Mouse (Mus musculus) megakaryocyte, embryonic 14.5 days (primary cell): ENCODE measurements around the gene 6430550D23Rik. TPM values are rescaled to one million over a fixed set of nuclear protein-coding genes. Genes with fewer than 3 reads are reported as not detected.

Experiments
- H3K27me3 ChIP-seq: replicated peaks from 2 replicates; pipeline ENCODE3; 2012; ENCODE audit warnings: inconsistent platforms
- H3K36me3 ChIP-seq: replicated peaks from 2 replicates; pipeline ENCODE3; 2012; ENCODE audit warnings: low read length, inconsistent platforms, mixed read lengths
- H3K4me1 ChIP-seq: 2 replicates; pipeline ENCODE4 v1.6.1; 2012; ENCODE audit warnings: inconsistent platforms
- H3K4me3 ChIP-seq: replicated peaks from 2 replicates; pipeline ENCODE3; 2012; ENCODE audit warnings: moderate library complexity, mild to moderate bottlenecking, inconsistent platforms
- H3K9me3 ChIP-seq: 2 replicates; pipeline ENCODE4 v1.6.1; 2012; ENCODE audit warnings: inconsistent platforms
- FLI1 ChIP-seq: IDR thresholded peaks from 2 replicates; pipeline ENCODE4 v1.6.1; 2012; ENCODE audit warnings: low read length, inconsistent platforms, mixed read lengths
- GATA1 ChIP-seq: IDR thresholded peaks from 3 replicates; pipeline ENCODE4 v1.6.1; 2012; ENCODE audit warnings: mixed read lengths, low read length, inconsistent platforms, borderline replicate concordance
- polyA plus RNA-seq: library from polyadenylated mRNA; stranded (reverse); fragments of >175 nt; gene quantifications from 2 replicates; pipeline ENCODE4 v1.2.3, GENCODE M21; 2012; ENCODE audit warnings: low replicate concordance; ENCODE audit not compliant: insufficient read depth

6430550D23Rik gene
- not detected in 2 replicates for polyA plus RNA-seq

DNA sequence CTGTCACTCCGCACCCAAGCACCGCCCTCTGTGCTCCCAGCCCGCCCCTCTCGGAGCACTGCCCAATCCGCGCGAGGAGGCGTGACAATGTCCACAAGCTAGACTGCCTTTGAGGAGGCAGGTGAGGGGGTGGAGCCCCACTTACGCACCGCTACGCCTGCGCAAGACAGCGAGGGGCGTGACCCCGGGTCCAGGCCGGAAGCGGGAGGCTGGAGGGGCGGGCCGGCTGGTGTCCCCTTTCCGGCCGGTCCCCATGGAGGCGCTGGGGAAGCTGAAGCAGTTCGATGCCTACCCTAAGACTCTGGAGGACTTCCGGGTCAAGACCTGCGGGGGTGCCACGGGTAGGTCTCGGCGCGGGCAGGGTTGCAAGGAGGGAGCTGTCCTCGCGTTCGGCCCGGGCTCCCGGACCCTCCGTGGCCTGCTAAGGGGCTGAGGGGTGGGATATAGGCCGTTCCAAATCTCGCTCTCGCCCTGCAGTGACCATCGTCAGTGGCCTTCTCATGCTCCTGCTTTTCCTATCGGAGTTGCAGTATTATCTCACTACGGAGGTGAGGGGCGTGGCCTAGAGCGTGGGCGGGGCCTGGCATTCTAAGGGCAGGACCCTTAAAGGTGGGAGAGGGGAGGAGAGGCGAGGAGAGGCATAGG, at the start of gene 6430550D23Rik, which contains the start of gene Ergic3:
Gene 6430550D23Rik, minus strand, starts transcription at position 90 of the 645 bp plus-strand sequence.
Gene Ergic3, plus strand, starts transcription at position 158 of the 645 bp plus-strand sequence.
- H3K4me3 ChIP-seq = peak within 1 kb of the TSS; percentile 98
- peaks cover 46% of the 10 kb centered on the region for H3K36me3 ChIP-seq
- peaks cover 21% of the 10 kb centered on the region for H3K4me1 ChIP-seq
- TF ChIP-seq GATA1 (no peak), FLI1 (0 out of 2 replicates have a peak, but pooled peaks have one; percentile 43)
- no peaks in the 10 kb centered on the region for H3K27me3 ChIP-seq
- peaks cover 3% of the 10 kb centered on the region for H3K9me3 ChIP-seq

DNA sequence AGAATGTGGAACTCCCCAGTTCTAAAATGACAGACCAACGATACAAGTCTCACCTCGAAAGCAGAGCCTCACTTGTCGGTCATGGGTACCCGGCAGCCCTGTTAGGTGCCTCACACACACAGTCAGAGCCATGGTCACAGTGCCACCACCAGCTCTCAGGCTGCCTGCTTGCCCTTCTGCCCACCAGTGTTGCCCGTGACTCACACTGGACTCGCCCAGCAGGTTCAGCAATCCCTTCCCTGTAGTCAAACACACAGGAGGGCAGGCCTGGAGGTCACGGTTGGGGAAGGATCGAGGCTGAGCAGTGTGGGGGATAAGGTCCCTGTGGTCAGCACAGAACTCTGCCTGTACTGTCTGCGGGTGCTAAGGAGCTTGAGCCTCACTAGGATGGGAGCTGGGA, 45.0 kb upstream of the 6430550D23Rik start, which contains the start of gene Fer1l4:
Gene Fer1l4, minus strand, starts transcription at position 132 of the 400 bp plus-strand sequence.
- no peak for TF ChIP-seq GATA1
- no peak for TF ChIP-seq FLI1
- Histone ChIP-seq H3K4me3 (peak within 1 kb of the TSS; percentile 42), H3K36me3 (no peaks in the 10 kb centered on the region), H3K9me3 (peaks cover 18% of the 10 kb centered on the region), H3K27me3 (peaks cover 58% of the 10 kb centered on the region), H3K4me1 (peaks cover 7% of the 10 kb centered on the region)

DNA sequence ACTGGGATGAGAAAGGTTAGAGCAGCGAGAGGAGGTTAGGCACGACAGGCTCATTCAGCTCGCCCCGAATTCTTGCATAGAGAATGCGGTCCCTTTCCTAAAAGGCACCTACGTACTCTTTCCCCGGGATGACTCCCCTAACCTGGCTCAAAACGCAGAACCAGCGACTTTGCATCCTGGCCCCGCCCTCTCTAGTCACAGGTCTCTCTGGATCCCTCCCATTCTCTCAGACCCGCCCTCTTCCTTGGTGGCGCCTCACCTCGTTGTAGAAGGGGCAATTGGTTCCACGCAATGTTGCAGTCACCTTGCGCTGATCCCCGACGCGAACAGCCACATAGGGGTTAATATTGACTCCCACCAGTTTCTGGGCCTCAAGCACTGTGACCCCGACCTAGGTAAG, 40.2 kb upstream of the 6430550D23Rik start:
- Histone ChIP-seq H3K4me3 (peak overlapping the region; percentile 23), H3K36me3 (no peaks in the 10 kb centered on the region), H3K9me3 (peaks cover 2% of the 10 kb centered on the region; the same call in 1 of the 2 replicates), H3K27me3 (peaks cover 86% of the 10 kb centered on the region), H3K4me1 (peaks cover 8% of the 10 kb centered on the region)
- TF ChIP-seq FLI1 (no peak), GATA1 (no peak)

DNA sequence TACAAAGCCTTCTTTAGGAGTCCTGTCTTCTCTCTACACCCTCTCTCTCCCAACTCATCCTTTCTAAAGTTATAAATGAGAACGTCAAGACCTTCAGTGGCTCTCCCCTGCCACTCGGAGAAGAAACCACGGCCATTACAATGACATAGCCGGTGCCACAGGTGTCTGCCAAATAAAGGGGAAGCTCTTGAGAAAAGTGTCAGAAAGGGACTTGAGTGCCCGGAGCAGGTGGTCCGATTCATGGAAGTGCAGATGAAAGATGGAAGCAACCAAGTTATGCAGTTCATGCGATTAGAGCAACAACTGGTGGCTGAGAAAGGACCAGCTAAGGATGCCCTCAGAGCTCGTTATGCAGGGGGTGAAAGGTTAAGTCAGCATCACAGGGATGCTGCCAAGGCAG, 35.1 kb upstream of the 6430550D23Rik start:
- H3K36me3 ChIP-seq = no peaks in the 10 kb centered on the region
- peaks cover 8% of the 10 kb centered on the region for H3K4me1 ChIP-seq
- peaks cover 75% of the 10 kb centered on the region for H3K27me3 ChIP-seq
- H3K4me3 ChIP-seq = no peak overlapping the region
- no peaks in the 10 kb centered on the region for H3K9me3 ChIP-seq
- no peak for TF ChIP-seq GATA1
- no peak for TF ChIP-seq FLI1

DNA sequence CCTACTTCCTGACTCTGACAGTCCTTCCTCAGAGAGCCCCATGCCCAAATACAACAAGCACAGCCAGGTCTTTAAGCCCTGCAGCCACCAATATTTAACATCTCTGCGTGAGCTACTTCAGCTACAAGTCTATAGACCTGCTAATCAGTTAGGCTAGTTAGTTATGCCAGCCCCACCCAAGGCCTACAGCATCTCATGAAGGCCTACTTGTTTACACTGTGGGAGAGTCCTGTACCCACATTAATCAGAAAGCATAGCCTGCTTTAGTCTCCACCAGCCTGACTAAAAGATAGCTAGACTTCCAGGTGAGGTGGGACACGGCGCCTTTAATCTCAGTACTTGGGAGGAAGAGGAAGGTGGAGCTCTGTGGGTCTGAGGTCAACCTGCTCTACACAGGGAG, 31.6 kb upstream of the 6430550D23Rik start:
- Histone ChIP-seq H3K4me3 (no peak overlapping the region), H3K27me3 (peaks cover 75% of the 10 kb centered on the region), H3K36me3 (no peaks in the 10 kb centered on the region), H3K4me1 (peaks cover 4% of the 10 kb centered on the region; the same call in 1 of the 2 replicates), H3K9me3 (no peaks in the 10 kb centered on the region)
- TF ChIP-seq GATA1 = no peak
- TF ChIP-seq FLI1 = no peak

DNA sequence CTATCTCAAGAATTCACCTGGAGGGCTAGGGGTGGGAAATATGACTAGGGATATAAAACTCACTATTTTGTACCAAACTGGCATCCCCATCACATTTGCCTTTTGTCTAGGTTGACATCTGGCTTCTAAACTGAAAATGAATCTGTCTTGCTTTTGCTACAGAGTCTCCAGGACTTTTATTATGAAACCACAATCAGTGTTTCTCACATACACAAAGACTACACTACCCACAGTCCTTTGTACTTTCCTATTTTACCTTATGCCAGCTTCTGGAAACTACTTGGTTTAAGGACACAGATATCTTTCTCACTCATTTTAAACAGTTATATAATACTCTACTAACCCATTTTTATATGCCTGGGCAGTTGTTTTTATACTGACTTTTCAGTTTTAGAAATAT, 17.7 kb upstream of the 6430550D23Rik start:
- Histone ChIP-seq H3K27me3 (peaks cover 22% of the 10 kb centered on the region), H3K36me3 (no peaks in the 10 kb centered on the region), H3K4me1 (peaks cover 19% of the 10 kb centered on the region), H3K4me3 (no peak overlapping the region), H3K9me3 (no peaks in the 10 kb centered on the region)
- TF ChIP-seq GATA1 (no peak), FLI1 (no peak)

DNA sequence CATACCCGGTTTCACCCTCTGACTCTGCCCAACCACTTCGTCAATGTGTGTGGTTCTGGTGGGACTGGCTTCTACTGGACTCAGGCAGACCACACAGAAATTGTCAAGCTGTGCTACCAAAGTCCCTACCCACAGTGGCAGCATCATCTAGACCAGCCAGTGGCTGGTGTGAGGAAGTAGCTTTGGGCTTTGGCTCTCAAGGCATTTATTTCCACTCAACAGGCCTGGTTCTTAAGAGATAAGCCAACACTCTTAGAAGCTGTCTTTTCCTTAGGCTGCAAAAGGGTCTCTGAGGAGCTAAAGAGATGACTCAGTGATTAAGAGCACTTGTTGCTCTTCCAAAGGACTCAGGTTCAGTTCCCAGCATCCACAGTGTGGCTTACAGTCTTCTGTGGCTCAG, 14.0 kb upstream of the 6430550D23Rik start:
- Histone ChIP-seq H3K9me3 (no peaks in the 10 kb centered on the region), H3K4me3 (no peak overlapping the region), H3K4me1 (peaks cover 19% of the 10 kb centered on the region), H3K27me3 (peaks cover 10% of the 10 kb centered on the region), H3K36me3 (peaks cover 32% of the 10 kb centered on the region)
- TF ChIP-seq FLI1 (no peak), GATA1 (no peak)

DNA sequence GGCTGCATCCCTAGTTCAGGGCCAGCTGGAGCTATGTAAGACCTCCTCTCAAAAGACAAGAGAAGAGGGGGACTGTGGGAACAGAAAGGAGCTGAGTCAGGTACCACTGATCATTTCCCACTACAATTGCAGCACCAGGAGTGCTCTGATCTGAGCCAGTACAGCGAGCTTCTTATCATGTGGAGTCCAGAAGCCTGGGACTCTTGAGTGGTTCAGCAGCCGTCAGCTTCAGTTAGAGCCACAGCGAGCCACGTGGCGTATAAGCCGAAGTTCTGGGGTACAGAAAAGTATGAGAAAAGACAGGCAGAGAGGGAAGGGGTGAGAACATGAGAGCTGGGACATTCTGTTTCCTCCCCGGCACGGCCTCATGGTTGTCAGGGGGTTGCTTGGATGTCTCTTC, 13.4 kb upstream of the 6430550D23Rik start:
- TF ChIP-seq GATA1 (no peak), FLI1 (no peak)
- Histone ChIP-seq H3K4me3 (no peak overlapping the region), H3K4me1 (peaks cover 19% of the 10 kb centered on the region), H3K9me3 (no peaks in the 10 kb centered on the region), H3K27me3 (peaks cover 10% of the 10 kb centered on the region), H3K36me3 (peaks cover 37% of the 10 kb centered on the region)

DNA sequence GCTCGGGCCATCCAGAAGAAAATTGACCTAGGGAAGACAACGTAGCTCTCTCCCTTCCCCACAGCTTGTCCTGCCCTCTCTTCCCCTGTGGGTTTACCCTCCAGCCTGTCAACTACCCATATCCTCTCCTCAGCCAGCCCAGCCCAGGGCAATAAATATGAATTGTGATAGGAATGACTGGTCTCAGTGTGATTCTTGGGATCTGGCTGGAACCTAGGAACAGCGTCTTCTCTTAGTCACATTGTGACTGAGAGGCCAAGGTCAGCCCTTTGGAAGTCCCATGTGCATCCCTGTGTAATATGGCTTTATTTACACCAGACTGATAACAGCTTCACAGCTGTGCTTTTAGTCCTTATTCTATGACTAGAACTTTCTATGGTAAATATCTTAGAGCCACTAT, 10.3 kb upstream of the 6430550D23Rik start:
- H3K36me3 ChIP-seq = peaks cover 68% of the 10 kb centered on the region
- TF ChIP-seq FLI1 = no peak
- TF ChIP-seq GATA1 = no peak
- H3K27me3 ChIP-seq = peaks cover 1% of the 10 kb centered on the region
- no peaks in the 10 kb centered on the region for H3K9me3 ChIP-seq
- H3K4me3 ChIP-seq = no peak overlapping the region
- peaks cover 19% of the 10 kb centered on the region for H3K4me1 ChIP-seq

DNA sequence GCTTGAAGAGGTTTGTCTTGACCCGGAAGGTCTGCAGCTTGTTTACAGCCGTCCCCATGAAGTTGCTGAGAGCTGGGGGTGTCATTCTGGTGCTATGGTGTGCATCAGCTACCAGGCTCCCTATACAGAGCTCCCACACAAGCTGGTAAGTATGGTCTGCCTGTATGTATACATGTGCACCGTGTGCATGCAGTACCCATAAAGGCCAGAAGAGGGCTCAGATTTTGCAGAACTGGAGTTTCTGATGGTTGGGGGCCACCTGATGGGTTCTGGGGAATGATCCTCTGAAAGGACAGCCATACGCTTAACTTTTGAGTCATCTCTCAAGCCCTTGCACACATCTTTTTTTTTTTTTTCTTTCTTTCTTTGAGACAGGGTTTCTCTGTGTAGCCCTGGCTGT, 2.4 kb downstream of the 6430550D23Rik start:
- TF ChIP-seq GATA1 (no peak), FLI1 (no peak)
- Histone ChIP-seq H3K4me1 (peaks cover 33% of the 10 kb centered on the region), H3K9me3 (peaks cover 10% of the 10 kb centered on the region), H3K4me3 (no peak overlapping the region), H3K27me3 (no peaks in the 10 kb centered on the region), H3K36me3 (peaks cover 44% of the 10 kb centered on the region)

DNA sequence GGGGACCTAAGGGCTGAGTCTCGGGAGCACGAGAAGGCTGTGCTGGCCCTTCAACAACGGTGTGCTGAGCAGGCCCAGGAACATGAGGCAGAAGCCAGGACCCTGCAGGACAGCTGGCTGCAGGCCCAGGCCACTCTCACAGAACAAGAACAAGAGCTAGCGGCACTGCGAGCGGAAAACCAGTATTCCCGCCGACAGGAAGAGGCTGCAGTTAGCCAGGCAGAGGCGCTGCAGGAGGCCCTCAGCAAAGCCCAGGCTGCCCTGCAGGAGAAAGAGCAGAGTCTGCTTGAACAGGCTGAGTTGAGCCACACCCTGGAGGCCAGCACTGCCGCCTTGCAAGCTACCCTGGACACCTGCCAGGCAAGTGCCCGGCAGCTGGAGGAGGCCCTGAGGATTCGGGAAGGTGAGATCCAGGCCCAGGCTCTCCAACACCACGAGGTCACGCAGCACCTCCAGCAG, 15.9 kb downstream of the 6430550D23Rik start:
- TF ChIP-seq GATA1 (no peak), FLI1 (no peak)
- Histone ChIP-seq H3K27me3 (no peaks in the 10 kb centered on the region), H3K4me1 (peaks cover 21% of the 10 kb centered on the region), H3K9me3 (no peaks in the 10 kb centered on the region), H3K4me3 (no peak overlapping the region), H3K36me3 (peaks cover 100% of the 10 kb centered on the region)
